Mouse (Mus musculus) heart, adult 2 months (tissue): Measurements from ENCODE around the gene Nav3.

Source experiments
- CTCF ChIP-seq: fragments of 200-600 bp; IDR thresholded peaks from 2 replicates; pipeline ENCODE4 v1.8.1; 2022; ENCODE audit warnings: antibody characterized with exemption, mild to moderate bottlenecking, moderate library complexity
- EP300 ChIP-seq: fragments of 200-500 bp; IDR thresholded peaks from 2 replicates; pipeline ENCODE4 v1.6.1; 2011; ENCODE audit warnings: low read depth, low read length, control low read depth; ENCODE audit not compliant: insufficient read depth
- POLR2A ChIP-seq: fragments of 200-500 bp; IDR thresholded peaks from 2 replicates; pipeline ENCODE4 v1.6.1; 2011; ENCODE audit warnings: mild to moderate bottlenecking, low read depth, low read length, control low read depth; ENCODE audit not compliant: insufficient read depth

GRCm38 (mm10) chr10:110313959-110314358, 142.0 kb downstream of the Nav3 start:
- TF ChIP-seq POLR2A, result no peak
- no peak for TF ChIP-seq CTCF
- TF ChIP-seq EP300, result no peak
